Mouse (Mus musculus): ENCODE results near the gene Atrnl1. TPM values are rescaled to one million over a fixed set of nuclear protein-coding genes. Genes with fewer than 3 reads are reported as not detected.

The Atrnl1 gene
- polyA plus RNA-seq, 1 experiment from 2014 or later = 5.1 TPM

DNA sequence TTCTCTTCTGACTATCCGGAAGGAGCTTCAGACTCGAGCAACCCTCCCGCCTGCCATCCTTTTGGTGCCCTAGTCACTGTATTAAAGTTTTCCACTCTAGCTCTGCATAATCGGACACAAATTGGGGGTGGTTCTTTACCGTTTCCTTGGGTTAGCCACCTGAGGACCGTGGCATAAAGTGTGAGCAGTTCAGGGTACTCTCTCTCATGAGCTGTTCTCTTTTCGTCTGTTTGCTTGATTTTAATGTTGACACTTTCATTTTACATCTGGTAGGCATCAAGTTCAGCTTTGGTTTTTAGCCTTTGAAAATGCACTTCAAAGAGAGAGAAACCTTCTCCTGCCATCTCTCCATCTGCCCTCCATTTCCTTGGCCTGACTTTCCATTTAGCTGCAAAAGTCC, 484.9 kb downstream of the Atrnl1 start:
- peaks cover 5% of the 10 kb centered on the region; the same call in 1 of the 2 replicates for H3K4me1 ChIP-seq
- no peak for DNase-seq (ENCODE audit: low spot score)
- H3K27me3 ChIP-seq (ENCODE audit: insufficient read depth, poor library complexity, severe bottlenecking) = no peaks in the 10 kb centered on the region
- no peaks in the 10 kb centered on the region for H3K36me3 ChIP-seq
- no peaks in the 10 kb centered on the region for H3K9me3 ChIP-seq
- no peak overlapping the region for H3K4me3 ChIP-seq
- no peak overlapping the region for H3K27ac ChIP-seq
- WGBS = 75% methylated on average over 7 of the region's 7 CpGs

GRCm38 (mm10) chr19:58097195-58097594, 486.4 kb downstream of the Atrnl1 start:
- WGBS = 81% methylated on average over 2 of the region's 2 CpGs
- H3K27me3 ChIP-seq (ENCODE audit: insufficient read depth, poor library complexity, severe bottlenecking) = no peaks in the 10 kb centered on the region
- H3K36me3 ChIP-seq = no peaks in the 10 kb centered on the region
- H3K4me3 ChIP-seq = no peak overlapping the region
- DNase-seq (ENCODE audit: low spot score) = no peak
- H3K4me1 ChIP-seq = peaks cover 5% of the 10 kb centered on the region
- no peak overlapping the region for H3K27ac ChIP-seq
- H3K9me3 ChIP-seq = no peaks in the 10 kb centered on the region

DNA sequence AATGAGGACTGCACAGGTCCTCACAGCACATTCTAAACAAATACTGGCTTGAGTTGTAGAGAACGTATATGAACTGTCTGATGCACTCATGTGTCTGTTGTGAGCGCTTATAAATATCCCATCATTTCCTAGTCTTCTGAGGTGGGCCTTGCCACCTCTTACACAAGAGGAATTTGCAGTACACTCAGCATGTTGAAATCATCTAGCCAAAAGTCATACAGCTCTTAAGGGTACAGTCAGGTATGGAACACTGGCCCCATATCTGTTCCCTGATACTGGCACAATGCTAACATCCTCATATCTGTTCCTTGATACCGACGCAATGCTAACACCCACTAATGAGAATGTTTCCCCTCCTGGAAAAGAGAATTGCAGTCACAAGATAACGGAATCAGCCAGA, 488.7 kb downstream of the Atrnl1 start:
- H3K27me3 ChIP-seq (ENCODE audit: insufficient read depth, poor library complexity, severe bottlenecking) = no peaks in the 10 kb centered on the region
- H3K36me3 ChIP-seq = no peaks in the 10 kb centered on the region
- no peak for DNase-seq (ENCODE audit: low spot score)
- H3K9me3 ChIP-seq = no peaks in the 10 kb centered on the region
- no peak overlapping the region for H3K4me3 ChIP-seq
- H3K4me1 ChIP-seq = peaks cover 11% of the 10 kb centered on the region
- no peak overlapping the region for H3K27ac ChIP-seq
- 63% methylated on average over 5 of the region's 5 CpGs for WGBS

- peaks cover 12% of the 10 kb centered on the region for H3K4me1 ChIP-seq
- H3K9me3 ChIP-seq = no peaks in the 10 kb centered on the region
- H3K27ac ChIP-seq = no peak overlapping the region
- WGBS = 79% methylated on average over 4 of the region's 4 CpGs
- DNase-seq (ENCODE audit: low spot score) = no peak
- peaks cover under 1% of the 10 kb centered on the region; the same call in 1 of the 2 replicates for H3K27me3 ChIP-seq (ENCODE audit: insufficient read depth, poor library complexity, severe bottlenecking)
- H3K4me3 ChIP-seq = no peak overlapping the region
- no peaks in the 10 kb centered on the region for H3K36me3 ChIP-seq
These were observed 489.5 kb downstream of the Atrnl1 start for GRCm38 (mm10) chr19:58100381-58100780.

GRCm38 (mm10) chr19:58104544-58104943, 493.7 kb downstream of the Atrnl1 start:
- Histone ChIP-seq H3K27me3 (ENCODE audit: insufficient read depth, poor library complexity, severe bottlenecking) (peaks cover 6% of the 10 kb centered on the region; the same call in 1 of the 2 replicates), H3K27ac (0 out of 2 replicates have a peak overlapping the region, but pooled peaks have one; percentile 3), H3K4me1 (peaks cover 7% of the 10 kb centered on the region), H3K9me3 (no peaks in the 10 kb centered on the region), H3K36me3 (no peaks in the 10 kb centered on the region), H3K4me3 (no peak overlapping the region)
- 53% methylated on average over 7 of the region's 7 CpGs for WGBS
- DNase-seq (ENCODE audit: low spot score) = no peak

- DNase-seq (ENCODE audit: low spot score) = no peak
These were observed 496.8 kb downstream of the Atrnl1 start for GRCm38 (mm10) chr19:58107632-58108031.

DNA sequence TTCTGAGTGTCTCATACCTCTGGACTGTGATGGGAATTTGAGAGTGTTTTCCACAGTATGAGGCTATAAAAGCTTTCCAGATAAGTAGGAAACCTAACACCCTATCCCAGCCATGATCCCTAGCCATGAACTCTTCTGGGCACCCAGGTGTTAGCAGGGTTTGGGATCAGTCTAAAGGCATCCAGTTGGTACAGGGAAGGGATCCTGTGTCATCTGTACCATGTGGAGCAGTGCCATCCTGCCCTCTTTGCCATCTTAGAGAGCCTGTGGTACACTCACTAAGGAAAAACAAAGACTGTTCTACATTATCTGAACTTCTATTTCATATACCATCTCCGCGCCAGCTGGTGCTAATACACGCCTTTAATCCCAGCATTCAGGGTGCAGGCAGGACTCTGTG, 499.7 kb downstream of the Atrnl1 start:
- Histone ChIP-seq H3K27me3 (ENCODE audit: insufficient read depth, poor library complexity, severe bottlenecking) (peaks cover 5% of the 10 kb centered on the region; the same call in 1 of the 2 replicates), H3K27ac (no peak overlapping the region), H3K4me3 (no peak overlapping the region), H3K4me1 (no peaks in the 10 kb centered on the region), H3K36me3 (no peaks in the 10 kb centered on the region), H3K9me3 (no peaks in the 10 kb centered on the region)
- no peak for DNase-seq (ENCODE audit: low spot score)
- WGBS = 96% methylated on average over 3 of the region's 3 CpGs

More at GRCm38 (mm10) chr19:58107632-58108031, 496.8 kb downstream of the Atrnl1 start:
- Histone ChIP-seq H3K27me3 (ENCODE audit: insufficient read depth, poor library complexity, severe bottlenecking) (peaks cover 6% of the 10 kb centered on the region; the same call in 1 of the 2 replicates), H3K4me3 (no peak overlapping the region), H3K4me1 (peaks cover 7% of the 10 kb centered on the region), H3K9me3 (no peaks in the 10 kb centered on the region), H3K27ac (no peak overlapping the region), H3K36me3 (no peaks in the 10 kb centered on the region)
- WGBS = 85% methylated on average over 10 of the region's 10 CpGs

GRCm38 (mm10) chr19:58111291-58111690, 500.5 kb downstream of the Atrnl1 start:
- no peak overlapping the region for H3K27ac ChIP-seq
- no peak for DNase-seq (ENCODE audit: low spot score)
- no peaks in the 10 kb centered on the region for H3K36me3 ChIP-seq
- no peaks in the 10 kb centered on the region for H3K27me3 ChIP-seq (ENCODE audit: insufficient read depth, poor library complexity, severe bottlenecking)
- no peak overlapping the region for H3K4me3 ChIP-seq
- 81% methylated on average over 6 of the region's 6 CpGs for WGBS
- no peaks in the 10 kb centered on the region for H3K9me3 ChIP-seq
- H3K4me1 ChIP-seq = no peaks in the 10 kb centered on the region

GRCm38 (mm10) chr19:58112151-58112550, 501.3 kb downstream of the Atrnl1 start:
- Histone ChIP-seq H3K27ac (no peak overlapping the region), H3K27me3 (ENCODE audit: insufficient read depth, poor library complexity, severe bottlenecking) (no peaks in the 10 kb centered on the region), H3K36me3 (no peaks in the 10 kb centered on the region), H3K4me1 (no peaks in the 10 kb centered on the region), H3K9me3 (no peaks in the 10 kb centered on the region), H3K4me3 (no peak overlapping the region)
- no peak for DNase-seq (ENCODE audit: low spot score)
- WGBS = 74% methylated on average over 5 of the region's 5 CpGs

DNA sequence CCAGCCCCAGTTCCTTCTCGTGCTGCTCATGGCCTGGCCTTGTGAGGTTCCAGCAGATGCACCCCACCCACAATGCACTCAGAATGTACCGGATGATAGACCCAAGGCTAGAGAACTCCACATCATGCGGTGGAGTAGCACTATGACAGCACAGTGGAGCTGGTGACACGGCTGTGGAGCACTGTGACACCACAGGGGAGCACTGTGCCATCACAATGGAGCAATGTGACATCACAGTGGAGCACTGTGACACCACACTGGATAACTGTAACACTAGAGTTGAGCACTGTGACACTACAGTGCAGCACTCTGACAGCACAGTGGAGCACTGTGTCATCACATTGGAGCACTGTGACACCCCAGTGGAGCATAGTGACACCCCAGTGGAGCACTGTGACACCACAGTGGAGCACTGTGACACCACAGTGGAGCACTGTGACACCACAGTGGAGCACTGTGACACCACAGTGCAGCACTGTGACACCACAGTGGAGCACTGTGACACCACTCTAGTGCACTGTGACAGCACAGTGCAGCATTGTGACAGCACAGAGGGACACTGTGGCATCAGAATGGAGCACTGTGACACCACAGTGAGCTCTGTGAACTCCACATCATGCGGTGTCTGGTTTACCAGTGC, 502.4 kb downstream of the Atrnl1 start:
- WGBS = 86% methylated on average over 5 of the region's 5 CpGs
- Histone ChIP-seq H3K27me3 (ENCODE audit: insufficient read depth, poor library complexity, severe bottlenecking) (no peaks in the 10 kb centered on the region), H3K4me3 (no peak overlapping the region), H3K9me3 (no peaks in the 10 kb centered on the region), H3K36me3 (no peaks in the 10 kb centered on the region), H3K4me1 (no peaks in the 10 kb centered on the region), H3K27ac (no peak overlapping the region)
- DNase-seq (ENCODE audit: low spot score) = no peak

- Histone ChIP-seq H3K27me3 (ENCODE audit: insufficient read depth, poor library complexity, severe bottlenecking) (0 out of 2 replicates have a peak, but pooled peaks cover 3% of the 10 kb centered on the region), H3K27ac (no peak overlapping the region), H3K36me3 (no peaks in the 10 kb centered on the region), H3K4me1 (peaks cover 23% of the 10 kb centered on the region), H3K9me3 (no peaks in the 10 kb centered on the region), H3K4me3 (no peak overlapping the region)
- no peak for DNase-seq (ENCODE audit: low spot score)
- 90% methylated on average over 6 of the region's 6 CpGs for WGBS
These were observed 506.8 kb downstream of the Atrnl1 start for GRCm38 (mm10) chr19:58117595-58117994.

DNA sequence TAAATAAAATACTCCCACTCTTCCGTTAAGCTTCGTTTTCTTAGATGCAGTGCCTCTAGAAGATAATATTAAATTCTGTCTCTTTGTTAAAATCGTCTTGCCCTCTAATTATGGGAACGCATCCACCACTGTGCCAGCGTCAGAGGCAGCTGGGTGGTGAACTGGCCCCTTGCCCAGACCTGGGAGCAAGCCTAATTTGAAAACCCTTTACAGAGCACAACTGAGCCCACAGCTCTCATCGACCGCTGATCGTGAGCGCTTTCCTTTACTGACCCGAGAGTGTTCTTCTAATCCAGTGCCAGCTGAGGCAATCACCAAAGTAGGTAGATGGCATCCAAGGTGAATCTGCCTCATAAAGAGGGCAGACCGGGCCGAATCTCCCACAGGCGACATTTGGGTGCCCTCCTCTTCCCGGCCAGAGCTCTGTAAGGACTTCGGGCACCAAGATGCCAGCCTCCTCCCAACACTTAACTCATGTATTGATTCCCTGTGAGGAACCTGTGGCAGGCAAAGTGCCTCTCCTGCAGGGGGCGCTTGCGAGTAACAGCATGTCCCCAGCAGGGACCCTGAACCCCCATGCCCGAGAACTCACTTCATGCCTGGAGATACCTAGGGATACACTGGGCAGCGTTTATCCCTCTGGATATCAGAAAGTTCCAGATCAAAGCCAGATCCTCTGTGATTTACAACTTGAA, 507.5 kb downstream of the Atrnl1 start:
- peaks cover 23% of the 10 kb centered on the region for H3K4me1 ChIP-seq
- H3K4me3 ChIP-seq = no peak overlapping the region
- no peak for DNase-seq (ENCODE audit: low spot score)
- no peak overlapping the region for H3K27ac ChIP-seq
- H3K36me3 ChIP-seq = no peaks in the 10 kb centered on the region
- no peaks in the 10 kb centered on the region for H3K9me3 ChIP-seq
- 88% methylated on average over 19 of the region's 19 CpGs for WGBS
- 0 out of 2 replicates have a peak, but pooled peaks cover 3% of the 10 kb centered on the region for H3K27me3 ChIP-seq (ENCODE audit: insufficient read depth, poor library complexity, severe bottlenecking)

- Histone ChIP-seq H3K27me3 (ENCODE audit: insufficient read depth, poor library complexity, severe bottlenecking) (0 out of 2 replicates have a peak, but pooled peaks cover 3% of the 10 kb centered on the region), H3K9me3 (no peaks in the 10 kb centered on the region), H3K27ac (no peak overlapping the region), H3K36me3 (no peaks in the 10 kb centered on the region), H3K4me3 (no peak overlapping the region), H3K4me1 (peaks cover 23% of the 10 kb centered on the region)
- WGBS = 90% methylated on average over 11 of the region's 11 CpGs
- DNase-seq (ENCODE audit: low spot score) = no peak
These were observed 508.0 kb downstream of the Atrnl1 start for GRCm38 (mm10) chr19:58118864-58119263.
